Comparison of ENCODE assay signal across 20 mouse cellular contexts in the genomic region with DNA sequence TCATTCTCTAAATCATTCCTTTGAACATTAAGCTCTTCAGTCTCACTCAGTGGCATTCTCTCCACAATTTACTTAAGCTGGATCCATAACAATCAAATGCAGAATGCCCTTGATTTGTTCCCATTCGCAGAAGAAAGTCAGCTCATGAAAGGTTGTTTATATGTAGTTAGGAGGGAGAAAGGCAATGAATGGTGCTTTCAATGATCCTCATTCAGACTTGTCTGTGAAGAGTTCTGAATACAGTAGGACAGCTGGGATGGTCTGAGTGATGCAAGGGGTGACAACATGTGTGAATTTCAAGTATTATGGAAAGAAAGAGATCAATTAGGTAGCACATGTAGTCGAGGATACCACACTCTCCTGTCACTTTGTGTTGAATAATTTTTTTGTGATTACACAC.
"Had no signal": no experiment of that assay in that cellular context is flagged by ENCODE, and none has a peak within 500 bp of the region (broad histone marks: within the 10 kb centered on the region; RNA-seq: fewer than 3 reads in every experiment).

No protein-coding gene starts in this region.

- H3K4me1 ChIP-seq: limb, embryonic 12.5 days; limb, embryonic 15.5 days; midbrain, embryonic 15.5 days; neural tube, embryonic 13.5 days had no signal

- H3K27me3 ChIP-seq: limb, embryonic 12.5 days; limb, embryonic 15.5 days; midbrain, embryonic 15.5 days; neural tube, embryonic 13.5 days had no signal

- H3K27ac ChIP-seq: limb, embryonic 12.5 days; limb, embryonic 15.5 days; liver, embryonic 14.5 days; macrophage; midbrain, embryonic 15.5 days; neural tube, embryonic 13.5 days; stomach, postnatal 0 days had no signal

- H3K9me3 ChIP-seq: limb, embryonic 12.5 days; limb, embryonic 15.5 days; midbrain, embryonic 15.5 days; neural tube, embryonic 13.5 days had no signal

- H3K36me3 ChIP-seq: limb, embryonic 12.5 days; limb, embryonic 15.5 days; midbrain, embryonic 15.5 days; neural tube, embryonic 13.5 days had no signal

- ATAC-seq: liver, postnatal 0 days; lung, postnatal 0 days; midbrain, embryonic 15.5 days had no signal

- DNase-seq: kidney, adult 9 months; kidney, postnatal 14 days; kidney, postnatal 4 days; left cerebral cortex, postnatal 4 days; liver, postnatal 0 days; lung, embryonic 14.5 days; right cerebral cortex, postnatal 4 days; thymus, adult 2 months; thymus, postnatal 14 days; thymus, postnatal 4 days had no signal

- H3K4me3 ChIP-seq: limb, embryonic 12.5 days; limb, embryonic 15.5 days; midbrain, embryonic 15.5 days; myocyte; neural tube, embryonic 13.5 days had no signal

- H3K4me2 ChIP-seq: limb, embryonic 12.5 days; limb, embryonic 15.5 days; liver, embryonic 11.5 days; lung, embryonic 14.5 days; midbrain, embryonic 15.5 days; neural tube, embryonic 13.5 days had no signal

- H3K9ac ChIP-seq: limb, embryonic 12.5 days; limb, embryonic 15.5 days; liver, embryonic 14.5 days; liver, postnatal 0 days; lung, embryonic 14.5 days; midbrain, embryonic 15.5 days; neural tube, embryonic 13.5 days had no signal
